Mouse (Mus musculus): ENCODE results near the gene Slc16a9. TPM values are rescaled to one million over a fixed set of nuclear protein-coding genes. Genes with fewer than 3 reads are reported as not detected.
"Not testable (repeated sequence)": the region's sequence is repeated elsewhere in the genome, so short reads cannot be mapped to it uniquely, and the experiment has no call there.

Gene Slc16a9
- 0.36 and 0.42 TPM in 2 replicates for total RNA-seq (2015; ENCODE audit: low replicate concordance)
- 0.39 and 4.5 TPM in 2 replicates for total RNA-seq (2017; ENCODE audit: low replicate concordance)

DNA sequence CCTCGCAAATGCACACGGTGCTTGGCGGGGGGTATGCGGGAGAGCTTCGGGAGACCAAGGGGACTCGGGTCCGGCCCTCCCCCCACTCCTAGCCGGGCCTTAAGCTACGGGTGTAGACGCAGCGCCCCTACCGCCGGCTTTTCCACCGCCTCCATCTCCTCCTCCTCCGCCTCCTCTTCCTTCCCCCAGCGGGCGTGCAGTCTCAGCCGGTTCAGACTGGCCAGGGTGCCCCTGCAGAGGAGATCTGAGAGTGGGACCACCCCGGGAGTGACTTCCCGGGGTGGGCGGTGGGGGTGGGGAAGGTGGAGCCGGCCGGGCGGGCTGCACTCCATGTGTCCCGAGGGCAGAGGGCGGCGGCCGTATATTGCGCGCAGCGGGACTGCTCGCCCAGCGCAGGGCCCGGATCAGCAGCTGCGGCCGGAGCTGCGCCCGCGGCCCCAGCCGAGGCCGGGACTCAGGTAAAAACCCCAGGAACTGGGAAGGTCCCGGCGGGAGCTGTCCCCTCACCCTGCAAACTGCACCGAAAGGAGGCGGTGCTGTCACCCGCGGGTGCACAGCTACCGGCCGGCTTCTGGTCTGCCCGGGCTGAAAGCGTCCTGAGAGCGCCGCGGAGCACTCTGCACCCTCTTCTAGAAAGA, at the start of gene Slc16a9:
TSS of gene Slc16a9 (plus strand) at position 180 of the 638 bp plus-strand sequence.
- no peak for ATAC-seq (replicated peaks; ENCODE audit: low FRiP score, poor library complexity, severe bottlenecking)

DNA sequence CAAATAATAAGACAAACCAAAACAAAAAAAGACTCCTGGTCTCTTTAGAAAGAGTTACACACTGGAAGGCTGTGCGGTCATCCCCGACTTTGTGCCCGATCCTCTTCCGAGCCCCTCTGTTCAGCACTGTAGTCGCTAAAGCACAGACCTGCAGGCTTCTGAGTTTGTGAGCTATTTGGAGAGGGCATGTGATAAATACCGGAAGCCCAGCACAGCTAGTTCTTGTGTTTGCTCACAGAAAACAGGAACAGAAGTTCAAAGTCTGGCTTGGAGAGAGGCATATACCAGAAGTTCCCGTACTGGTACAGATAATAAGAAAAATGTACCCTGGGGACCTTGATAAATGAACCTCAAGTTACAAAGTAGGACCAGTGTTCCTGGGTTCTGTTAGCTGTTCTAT, 49.6 kb upstream of the Slc16a9 start:
- no peak for ATAC-seq (replicated peaks; ENCODE audit: low FRiP score, poor library complexity, severe bottlenecking)

DNA sequence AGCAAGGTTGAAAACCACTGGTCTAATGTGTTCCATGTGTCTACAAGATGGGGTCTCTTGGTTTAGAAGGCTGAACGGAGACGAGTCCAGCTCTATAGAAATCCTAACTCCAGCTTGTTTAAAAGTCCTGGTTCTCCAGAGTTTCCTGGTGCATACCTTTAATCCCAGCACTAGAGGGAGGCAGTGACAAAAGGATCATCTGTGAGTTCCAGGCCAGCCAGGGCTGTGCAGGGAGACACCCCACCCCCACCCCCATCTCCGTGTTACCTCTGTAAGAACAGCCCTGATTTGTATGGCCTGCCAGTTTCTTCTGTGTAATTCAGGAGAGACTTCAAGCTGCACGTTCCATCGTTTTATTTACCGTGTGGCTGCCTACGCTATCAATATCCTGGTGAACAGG, 49.1 kb upstream of the Slc16a9 start:
- no peak for ATAC-seq (replicated peaks; ENCODE audit: low FRiP score, poor library complexity, severe bottlenecking)

DNA sequence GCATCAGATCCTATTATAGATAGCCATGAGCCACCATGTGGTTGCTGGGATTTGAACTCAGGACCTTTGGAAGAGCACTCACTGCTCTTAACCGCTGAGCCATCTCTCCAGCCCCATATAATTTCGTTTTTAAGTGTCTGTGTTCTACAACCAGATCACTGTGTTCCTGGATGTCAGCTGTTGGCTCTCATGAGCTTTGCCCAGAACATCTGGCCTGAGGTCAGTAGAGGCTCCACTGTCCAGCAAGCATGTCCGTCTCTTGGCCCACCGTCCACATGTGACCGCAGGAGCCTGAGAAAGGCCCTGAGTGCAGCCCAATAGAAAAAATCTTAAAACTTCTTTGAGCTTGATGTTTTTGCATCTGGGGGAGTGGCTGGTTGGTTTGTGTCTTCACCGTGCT, 48.2 kb upstream of the Slc16a9 start:
- ATAC-seq (replicated peaks; ENCODE audit: low FRiP score, poor library complexity, severe bottlenecking) = no peak

DNA sequence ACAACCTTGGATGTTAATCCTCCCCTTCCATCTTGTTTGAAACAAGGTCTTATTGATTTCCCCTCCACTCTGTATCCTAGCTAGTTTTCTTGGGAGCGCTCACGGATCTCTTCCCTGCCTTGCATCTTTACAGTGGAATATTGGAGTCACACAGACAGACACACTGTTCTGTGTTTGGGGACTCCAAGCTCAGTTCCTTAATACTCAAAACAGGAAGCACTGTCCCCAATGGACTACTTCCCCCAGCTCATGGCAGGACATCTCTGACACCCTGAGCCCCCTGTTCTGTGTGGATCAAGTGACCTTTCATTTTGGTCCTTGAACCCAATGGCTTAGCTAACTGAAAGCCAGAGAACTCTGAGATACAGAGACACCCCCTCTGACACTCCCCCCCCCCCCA, 47.3 kb upstream of the Slc16a9 start:
- ATAC-seq (replicated peaks; ENCODE audit: low FRiP score, poor library complexity, severe bottlenecking) = no peak

DNA sequence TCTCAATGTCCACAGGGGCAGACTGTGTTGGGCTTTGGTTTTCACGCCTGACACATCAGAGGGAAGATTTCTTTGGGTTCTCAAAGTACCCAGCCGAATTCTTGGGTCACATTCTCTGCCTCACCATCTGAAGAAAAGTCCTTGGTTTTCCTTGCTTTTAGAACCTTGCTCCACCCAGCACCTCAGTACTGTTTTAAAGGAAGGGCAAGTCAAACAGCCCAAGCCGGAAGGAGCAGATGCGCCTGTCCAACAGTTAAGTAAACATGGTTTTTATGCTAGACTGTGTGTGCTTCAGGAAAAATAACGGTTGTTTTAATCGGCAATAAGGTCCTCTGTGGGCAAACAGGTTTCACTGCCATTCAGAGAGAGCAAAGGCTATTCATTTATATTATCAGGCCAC, 46.9 kb upstream of the Slc16a9 start:
- ATAC-seq (replicated peaks; ENCODE audit: low FRiP score, poor library complexity, severe bottlenecking) = no peak

DNA sequence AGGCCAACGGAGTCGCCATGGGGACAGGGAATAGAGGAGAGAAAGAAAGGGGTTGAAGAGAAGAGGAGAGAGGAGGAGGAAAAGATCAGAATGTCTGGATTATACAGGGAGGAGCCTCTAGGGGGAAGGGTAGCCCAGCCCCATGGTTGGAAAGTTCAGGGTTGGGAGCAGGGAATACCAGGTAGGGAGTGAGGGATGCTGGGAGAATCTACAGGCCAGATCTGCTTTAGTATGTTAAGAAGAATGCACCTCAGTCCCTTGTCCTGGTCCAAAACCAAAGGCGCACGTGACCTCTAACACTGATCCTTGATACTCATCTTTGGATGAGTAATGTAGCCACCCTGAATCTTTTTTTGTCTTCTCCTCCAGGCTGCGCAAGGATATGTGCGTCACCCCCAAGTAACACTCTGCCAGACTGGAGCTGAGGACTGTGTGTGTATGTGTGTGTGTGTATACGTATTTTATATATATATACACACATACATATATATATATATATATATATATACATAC, 45.9 kb upstream of the Slc16a9 start:
- ATAC-seq (replicated peaks; ENCODE audit: low FRiP score, poor library complexity, severe bottlenecking) = no peak

DNA sequence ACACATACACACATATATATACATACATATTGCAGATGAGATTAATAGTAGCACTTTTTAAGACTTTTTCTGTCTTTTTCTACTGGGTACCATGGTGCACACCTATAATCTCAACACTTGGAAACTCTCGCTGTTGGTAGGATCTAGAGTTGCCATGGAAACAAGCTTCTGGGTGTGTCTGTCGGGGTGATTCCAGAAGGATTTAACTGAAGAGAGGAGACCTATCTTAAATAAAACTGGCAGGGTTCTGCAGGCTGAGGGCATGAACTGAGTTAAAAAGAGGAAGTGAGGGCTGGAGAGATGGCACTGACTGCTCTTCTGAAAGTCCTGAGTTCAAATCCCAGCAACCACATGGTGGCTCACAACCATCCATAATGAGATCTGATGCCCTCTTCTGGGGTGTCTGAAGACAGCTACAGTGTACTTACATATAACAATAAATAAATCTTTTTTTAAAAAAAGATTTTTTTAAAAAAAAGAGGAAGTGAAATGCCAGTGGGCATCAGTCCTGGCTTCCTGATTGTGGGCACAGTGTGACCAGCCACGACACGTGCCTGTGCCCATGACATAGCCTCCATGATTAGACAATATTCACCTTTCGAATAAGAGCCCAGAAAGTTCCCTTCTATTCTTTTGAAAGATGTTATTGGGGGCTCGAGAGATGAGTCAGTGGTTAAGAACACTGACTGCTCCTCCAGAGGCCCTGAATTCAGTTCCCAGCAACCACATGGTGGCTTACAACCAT, 45.3 kb upstream of the Slc16a9 start:
- ATAC-seq (replicated peaks; ENCODE audit: low FRiP score, poor library complexity, severe bottlenecking) = no peak

DNA sequence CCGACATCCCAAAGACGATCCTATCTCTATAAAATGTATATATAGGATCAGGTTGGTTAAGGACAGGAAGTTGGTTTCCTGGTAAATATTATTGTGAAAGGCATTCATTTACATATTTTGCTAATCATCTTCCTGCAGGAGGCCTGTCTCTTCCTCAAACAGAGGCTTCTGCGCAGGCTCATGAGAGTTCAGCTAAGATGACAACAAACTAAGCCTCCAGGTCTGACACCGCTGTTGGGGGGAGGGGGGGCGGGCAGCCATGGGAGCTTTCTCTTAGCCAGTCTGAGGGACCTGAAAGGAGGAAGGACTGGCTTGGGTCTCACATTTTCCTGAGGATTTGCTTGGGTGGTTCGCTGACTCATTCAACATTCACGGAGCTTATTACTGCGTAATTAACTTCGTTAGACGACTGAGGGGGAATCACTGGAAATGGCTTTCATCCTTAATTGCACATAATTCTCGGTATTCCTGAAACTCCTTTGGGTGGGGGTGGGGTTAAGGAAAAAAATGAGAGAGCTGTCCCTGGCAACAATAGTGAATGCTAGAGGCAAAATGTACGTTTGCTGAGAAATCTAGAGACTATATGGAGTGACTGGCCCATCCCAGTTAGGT, 43.9 kb upstream of the Slc16a9 start:
- no peak for ATAC-seq (replicated peaks; ENCODE audit: low FRiP score, poor library complexity, severe bottlenecking)

DNA sequence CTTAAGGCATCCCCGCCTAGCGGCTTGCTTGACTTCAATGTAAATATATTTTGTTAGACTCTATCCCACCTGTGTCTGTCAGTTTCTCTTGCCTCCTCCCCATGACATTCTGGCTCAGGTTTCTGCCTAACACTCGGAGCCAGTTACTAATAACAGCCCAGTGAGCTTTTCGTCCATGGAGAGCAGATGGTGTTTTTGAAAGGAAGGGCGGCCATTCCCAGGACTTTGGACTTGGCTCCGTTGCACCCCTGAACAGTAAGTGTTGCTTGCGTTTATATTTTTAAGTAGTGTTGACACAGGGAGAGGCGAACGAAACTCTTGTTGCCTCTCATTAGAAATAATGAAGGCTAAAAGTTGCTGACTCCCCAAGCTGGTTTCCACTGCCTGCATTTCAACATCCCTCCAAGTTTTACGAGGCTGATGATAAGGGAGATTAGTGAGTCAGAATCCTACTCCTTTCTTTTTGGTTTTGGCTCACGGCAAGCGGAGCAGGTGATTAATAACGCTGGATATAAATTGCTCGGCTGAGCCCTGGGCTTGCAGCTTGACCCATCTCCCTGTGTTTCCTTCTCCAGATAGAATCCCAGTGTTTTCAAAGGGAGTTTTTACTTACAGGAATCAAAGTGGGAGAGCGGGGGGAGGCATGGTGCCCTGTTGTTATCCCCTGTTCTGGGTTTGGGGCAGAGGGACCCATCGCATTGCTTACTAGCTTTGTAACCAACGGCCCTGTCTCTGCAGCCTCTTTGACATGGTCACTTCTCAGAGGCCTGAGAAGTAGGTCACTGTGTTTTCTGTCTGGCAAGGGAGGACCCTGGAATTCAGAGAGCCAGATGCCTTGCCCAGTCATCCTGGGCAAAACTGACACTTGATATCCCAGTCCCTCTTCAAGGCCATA, 40.1 kb upstream of the Slc16a9 start, which contains the start of gene Mrln:
TSS of gene Mrln (plus strand) at position 160 of the 895 bp plus-strand sequence.
- ATAC-seq (replicated peaks; ENCODE audit: low FRiP score, poor library complexity, severe bottlenecking) = no peak

DNA sequence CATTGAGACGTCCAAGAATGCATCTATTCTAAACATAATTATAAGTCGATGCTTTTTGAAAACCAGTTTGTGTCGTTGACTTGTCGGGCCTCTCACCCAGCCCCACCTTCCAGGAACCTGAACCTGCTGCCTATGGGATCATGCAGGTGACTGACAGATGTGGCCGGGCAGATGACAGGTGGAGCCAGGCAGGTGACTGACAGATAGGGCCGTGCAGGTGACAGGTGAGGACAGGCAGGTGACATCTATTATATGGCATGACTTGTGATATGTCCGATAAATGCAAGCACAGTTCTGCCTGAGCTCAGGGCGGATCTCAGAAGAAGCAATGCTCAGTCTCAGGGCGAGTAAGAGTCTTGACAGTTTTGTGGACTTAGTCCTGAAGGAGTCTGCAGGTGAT, 33.6 kb upstream of the Slc16a9 start:
- no peak for ATAC-seq (replicated peaks; ENCODE audit: low FRiP score, poor library complexity, severe bottlenecking)

DNA sequence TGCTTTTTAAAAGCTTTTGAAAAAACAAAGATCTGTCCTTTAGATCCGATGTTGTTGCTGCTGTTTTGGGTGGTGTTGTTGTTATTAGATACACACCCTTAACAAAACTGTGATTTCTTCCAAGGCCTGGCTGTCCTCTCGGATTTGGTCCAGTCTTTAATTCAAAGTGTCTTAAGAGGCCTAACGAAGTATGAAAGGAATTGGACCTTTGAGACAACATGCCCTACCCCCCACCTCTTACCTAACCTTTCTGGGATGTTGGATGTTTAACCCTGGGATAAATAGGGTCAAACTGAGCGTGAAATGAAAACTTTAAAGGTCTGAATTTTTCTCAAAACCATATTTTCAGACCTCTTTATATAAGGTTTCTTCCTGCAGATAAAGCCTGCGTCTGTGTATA, 23.9 kb upstream of the Slc16a9 start:
- no peak for ATAC-seq (replicated peaks; ENCODE audit: low FRiP score, poor library complexity, severe bottlenecking)

DNA sequence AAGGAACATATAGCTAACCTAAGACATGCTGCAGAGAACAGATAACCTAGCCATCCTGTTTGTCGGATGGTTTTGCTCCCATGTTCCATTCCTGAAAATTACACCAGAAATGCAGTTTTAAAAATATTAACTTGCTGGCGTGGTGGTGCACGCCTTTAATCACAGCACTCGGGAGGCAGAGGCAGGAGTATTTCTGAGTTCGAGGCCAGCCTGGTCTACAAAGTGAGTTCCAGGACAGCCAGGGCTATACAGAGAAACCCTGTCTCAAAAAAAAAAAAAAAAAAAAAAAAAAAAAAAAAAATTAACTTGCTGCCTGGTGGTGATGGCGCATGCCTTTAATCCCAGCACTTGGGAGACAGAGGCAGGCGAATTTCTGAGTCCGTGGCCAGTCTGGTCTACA, 22.7 kb upstream of the Slc16a9 start:
- ATAC-seq (replicated peaks; ENCODE audit: low FRiP score, poor library complexity, severe bottlenecking) = not testable (repeated sequence)

DNA sequence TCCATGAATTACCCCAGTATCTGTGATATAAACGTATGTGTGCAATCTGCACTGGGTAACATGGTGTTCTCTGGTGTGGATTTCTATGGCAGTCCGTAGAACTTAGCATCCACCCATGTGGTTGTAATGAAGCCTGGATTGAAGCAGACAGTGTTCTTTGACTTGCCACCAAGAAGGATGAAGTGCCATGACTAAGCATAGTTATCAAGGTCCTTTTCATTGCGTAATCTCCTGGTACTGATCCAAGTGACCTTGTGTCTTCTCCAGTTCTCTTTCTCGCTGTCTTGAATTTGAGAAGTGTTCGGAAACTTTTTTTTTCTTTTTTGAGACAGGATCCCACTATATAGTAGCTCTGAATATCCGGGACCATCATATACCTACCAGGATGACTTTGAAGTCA, 20.3 kb upstream of the Slc16a9 start:
- no peak for ATAC-seq (replicated peaks; ENCODE audit: low FRiP score, poor library complexity, severe bottlenecking)

DNA sequence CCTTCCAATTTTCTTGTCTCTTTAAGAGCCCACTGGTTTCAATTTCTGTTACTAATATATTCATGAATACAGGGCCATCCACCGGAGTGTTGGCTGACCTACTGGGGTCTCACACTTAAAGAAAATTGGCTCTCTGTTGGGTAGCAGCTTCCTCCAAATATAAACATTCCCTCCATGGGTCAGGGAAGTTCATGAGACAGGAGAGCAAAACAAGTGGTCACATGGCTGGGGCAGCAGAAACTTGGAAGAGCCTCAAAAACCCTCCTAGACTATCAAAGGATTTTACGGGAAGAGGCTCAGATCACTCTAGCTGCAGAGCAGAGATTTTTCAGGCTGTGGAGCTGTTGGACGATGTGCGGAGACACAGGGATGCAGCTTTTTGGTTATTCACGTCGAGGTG, 19.1 kb upstream of the Slc16a9 start:
- ATAC-seq (replicated peaks; ENCODE audit: low FRiP score, poor library complexity, severe bottlenecking) = no peak

DNA sequence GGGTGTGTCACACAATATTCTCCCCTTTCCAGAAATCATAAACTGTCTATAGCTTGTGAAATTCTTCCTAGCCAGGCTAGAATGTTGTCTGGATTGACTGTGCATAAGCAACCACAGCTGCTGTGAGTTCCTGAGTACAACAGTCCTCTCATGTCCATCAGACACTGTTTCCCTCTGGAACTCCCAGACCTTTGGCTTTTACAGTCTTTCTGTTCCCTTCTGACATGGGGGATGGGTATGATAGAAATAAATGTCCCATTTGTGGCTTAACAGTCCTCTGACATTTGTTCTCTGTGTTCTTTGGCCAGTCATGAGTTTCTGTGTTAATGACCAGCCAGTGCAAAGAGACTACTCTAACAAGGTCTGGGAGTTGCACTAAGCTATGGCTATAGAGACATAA, 18.3 kb upstream of the Slc16a9 start:
- no peak for ATAC-seq (replicated peaks; ENCODE audit: low FRiP score, poor library complexity, severe bottlenecking)

DNA sequence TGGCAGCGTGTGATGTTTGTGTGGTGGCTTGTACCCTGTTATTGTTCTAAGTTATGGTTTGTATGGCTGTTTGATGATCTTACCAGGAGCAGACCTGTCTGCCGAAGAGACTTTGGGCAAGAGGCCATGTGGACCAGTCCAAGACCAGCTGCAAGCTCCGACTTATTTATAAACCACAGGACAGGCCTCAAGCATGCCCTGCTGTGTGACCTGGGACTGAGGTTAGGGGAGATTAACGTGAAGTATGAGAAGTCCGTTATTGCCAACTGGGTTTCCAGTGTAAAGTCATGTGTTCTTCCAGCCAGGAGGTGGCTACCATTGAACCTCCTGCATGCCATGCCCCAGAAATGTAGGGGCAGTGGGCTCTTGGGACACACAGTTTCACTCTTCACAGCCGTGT, 14.5 kb upstream of the Slc16a9 start:
- ATAC-seq (replicated peaks; ENCODE audit: low FRiP score, poor library complexity, severe bottlenecking) = no peak

DNA sequence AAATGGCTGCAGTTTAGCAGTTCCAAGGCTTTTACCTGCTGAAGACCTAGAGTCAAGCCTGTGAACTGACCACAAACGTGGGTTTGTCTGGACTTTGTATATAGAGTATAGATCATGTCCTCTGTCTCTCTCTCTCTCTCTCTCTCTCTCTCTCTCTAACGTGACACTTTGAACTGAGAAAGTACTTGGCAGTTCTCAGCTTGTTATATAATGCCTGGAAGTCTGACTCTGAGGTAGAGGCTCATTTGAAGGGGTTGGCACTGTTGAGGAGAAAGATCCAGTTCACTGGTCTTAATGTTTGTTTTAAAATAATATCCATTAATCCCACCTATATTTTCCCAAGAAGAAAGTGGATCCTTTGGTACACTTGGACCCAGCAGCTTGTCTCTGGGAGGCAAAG, 7.0 kb upstream of the Slc16a9 start:
- no peak for ATAC-seq (replicated peaks; ENCODE audit: low FRiP score, poor library complexity, severe bottlenecking)

DNA sequence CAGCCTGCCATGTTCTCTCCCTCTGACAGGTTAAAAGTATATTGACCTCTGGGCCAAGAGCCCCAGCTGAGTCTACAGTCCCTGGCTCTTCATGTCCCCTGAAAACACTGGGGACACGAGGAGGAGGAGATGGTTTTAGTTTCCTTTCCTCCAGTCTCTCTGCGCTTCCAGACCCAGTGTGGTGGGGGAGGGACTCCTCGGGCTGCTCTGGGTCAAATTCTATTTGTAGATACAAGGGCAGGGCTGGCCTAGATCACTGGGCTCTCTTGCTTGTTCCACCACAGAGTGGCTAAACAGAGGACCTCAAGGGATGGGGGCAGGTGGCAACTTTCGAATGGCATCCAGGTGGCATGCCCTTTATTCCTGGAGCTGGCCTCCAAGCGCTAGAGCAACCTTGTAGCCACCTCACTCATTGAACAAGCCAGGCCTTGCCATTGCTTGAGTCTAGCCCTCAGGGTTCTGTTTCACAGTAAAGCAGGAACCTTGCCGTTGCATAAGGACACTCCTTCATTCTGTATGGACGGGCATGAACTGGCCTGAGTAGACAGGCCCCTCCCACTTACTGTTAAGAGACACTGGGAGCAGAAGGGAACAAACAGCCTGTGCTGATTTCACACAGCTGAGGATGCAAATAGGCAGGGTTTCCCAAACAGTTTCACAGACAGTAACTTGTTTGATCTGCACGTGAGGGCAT, 2.0 kb upstream of the Slc16a9 start:
- ATAC-seq (replicated peaks; ENCODE audit: low FRiP score, poor library complexity, severe bottlenecking) = no peak
